Mouse (Mus musculus) bone marrow, adult 2 months (tissue): ENCODE results near the gene Ube2k.

Experiments
- CTCF ChIP-seq: fragments of 200-500 bp; IDR thresholded peaks from 2 replicates; pipeline ENCODE4 v1.5.1; 2011; ENCODE audit warnings: low read length, control low read depth; ENCODE audit not compliant: control insufficient read depth, insufficient read depth
- POLR2A ChIP-seq: fragments of 200-500 bp; IDR thresholded peaks from 2 replicates; pipeline ENCODE4 v1.6.1; 2011; ENCODE audit warnings: low read depth, mild to moderate bottlenecking, control low read depth, low read length, borderline replicate concordance; ENCODE audit not compliant: control insufficient read depth

DNA sequence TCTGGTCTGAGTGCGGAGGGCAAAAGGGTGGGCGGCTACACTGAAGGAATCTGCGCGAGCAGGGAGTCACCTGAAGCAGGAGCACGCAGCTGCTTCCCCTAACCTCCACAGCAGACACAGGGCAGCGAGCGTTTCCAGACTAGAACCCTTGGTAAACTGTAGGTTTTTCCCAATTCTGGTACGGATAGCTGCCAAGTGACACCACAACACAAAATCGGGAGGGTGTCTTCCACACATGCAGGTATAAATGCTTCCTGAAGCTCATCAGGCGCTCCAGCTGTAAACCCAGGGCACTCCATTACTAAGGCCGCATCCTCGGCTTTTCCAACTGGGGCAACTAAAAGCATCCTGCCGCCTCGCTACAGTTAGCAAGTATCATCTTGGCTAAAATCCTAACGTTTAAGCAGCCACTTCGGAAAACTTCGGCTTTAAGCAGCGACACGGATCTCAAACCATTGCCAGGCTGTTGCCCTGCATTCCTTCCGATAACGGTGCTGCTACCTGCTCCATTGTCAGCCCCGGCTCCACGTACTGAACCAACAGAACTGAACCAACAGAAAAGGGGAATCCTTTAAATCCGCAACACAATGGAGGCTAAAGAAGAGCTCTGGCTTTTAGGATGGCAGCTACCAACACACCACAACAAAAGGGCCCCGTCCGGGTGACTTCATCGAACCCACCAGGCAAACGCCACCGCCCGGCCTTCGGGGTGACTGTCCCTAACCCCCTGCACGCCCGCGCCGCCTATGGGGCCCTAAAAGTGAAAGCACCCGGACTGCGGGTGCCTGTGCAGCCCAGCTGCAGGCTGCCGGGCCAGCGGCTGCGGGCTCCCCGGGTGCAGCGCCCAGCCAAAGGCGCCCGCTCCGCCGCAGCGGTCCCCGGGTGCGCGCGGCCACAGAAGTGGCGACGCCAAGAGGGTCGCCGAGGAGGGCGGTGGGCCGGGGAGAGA, 45.0 kb upstream of the Ube2k start:
- TF ChIP-seq CTCF, result no peak
- TF ChIP-seq POLR2A, result no peak
